Mouse (Mus musculus): Measurements from ENCODE around the gene Phyh.
"Not testable (repeated sequence)": the region's sequence is repeated elsewhere in the genome, so short reads cannot be mapped to it uniquely, and the experiment has no call there.

GRCm38 (mm10) chr2:4949691-4950090 is 30.9 kb downstream of the Phyh start:
- not testable (repeated sequence) for TF ChIP-seq GATA1, TAL1 (IDR thresholded peaks at IDR 0.05; ENCODE audit: low read length)

All from erythroblast, embryonic 14.5 days (primary cell).